Mouse (Mus musculus) brown adipose tissue, adult 24 weeks (tissue): ENCODE results near the gene Brdt. TPM values are rescaled to one million over a fixed set of nuclear protein-coding genes. Genes with fewer than 3 reads are reported as not detected.

Experiments used
- H3K27ac ChIP-seq: fragments of 200-500 bp; replicated peaks from 2 replicates; pipeline ENCODE4 v1.5.1; 2012; ENCODE audit warnings: low read depth, mild to moderate bottlenecking, low read length
- H3K4me1 ChIP-seq: fragments of 200-500 bp; 2 replicates; pipeline ENCODE4 v1.6.1; 2012; ENCODE audit warnings: low read length, mixed read lengths; ENCODE audit not compliant: control insufficient read depth, insufficient read depth, insufficient read length
- H3K4me3 ChIP-seq: fragments of 200-500 bp; 2 replicates; pipeline ENCODE4 v1.5.1; 2012; ENCODE audit warnings: low read depth, mild to moderate bottlenecking, low read length, moderate library complexity; ENCODE audit not compliant: insufficient read depth
- polyA plus RNA-seq: library from polyadenylated mRNA; stranded (reverse); fragments of >200 nt; gene quantifications from 2 replicates; pipeline ENCODE4 v1.2.4, GENCODE M21; 2012; ENCODE audit not compliant: missing spikeins, insufficient read depth, insufficient read length

The Brdt gene
- polyA plus RNA-seq: 2.4 and 3.6 TPM in 2 replicates

- no peaks in the 10 kb centered on the region for H3K4me1 ChIP-seq
- no peak within 1 kb of the TSS for H3K27ac ChIP-seq
- no peak within 1 kb of the TSS for H3K4me3 ChIP-seq
Measured at GRCm38 (mm10) chr5:107330916-107331421, at the start of gene Brdt. Gene Brdt, plus strand, starts transcription at chr5:107331159.

GRCm38 (mm10) chr5:107282561-107283307 is 48.2 kb upstream of the Brdt start:
- Histone ChIP-seq H3K4me3 (no peak overlapping the region), H3K4me1 (peaks cover 40% of the 10 kb centered on the region), H3K27ac (peak overlapping the region; percentile 11; the same call in 1 of the 2 replicates)

GRCm38 (mm10) chr5:107283935-107284524 is 46.9 kb upstream of the Brdt start:
- no peak overlapping the region for H3K4me3 ChIP-seq
- peak overlapping the region; percentile 35; the same call in 1 of the 2 replicates for H3K27ac ChIP-seq
- peaks cover 37% of the 10 kb centered on the region for H3K4me1 ChIP-seq

- Histone ChIP-seq H3K27ac (no peak overlapping the region; the same call in 1 of the 2 replicates), H3K4me3 (no peak overlapping the region), H3K4me1 (peaks cover 34% of the 10 kb centered on the region)
Measured at GRCm38 (mm10) chr5:107285563-107285962, 45.4 kb upstream of the Brdt start.

- Histone ChIP-seq H3K4me1 (peaks cover 23% of the 10 kb centered on the region), H3K27ac (peak overlapping the region; percentile 85), H3K4me3 (peak overlapping the region; percentile 98)
Measured at GRCm38 (mm10) chr5:107287254-107287907, 43.6 kb upstream of the Brdt start.

- H3K4me3 ChIP-seq: peak overlapping the region; percentile 98
- peak overlapping the region; percentile 85 for H3K27ac ChIP-seq
- H3K4me1 ChIP-seq: peaks cover 18% of the 10 kb centered on the region
Measured at GRCm38 (mm10) chr5:107287908-107288267, 43.1 kb upstream of the Brdt start.

GRCm38 (mm10) chr5:107288427-107289233 is 42.3 kb upstream of the Brdt start:
- peak overlapping the region; percentile 85 for H3K27ac ChIP-seq
- peak overlapping the region; percentile 98 for H3K4me3 ChIP-seq

GRCm38 (mm10) chr5:107289234-107289764 is 41.7 kb upstream of the Brdt start, which contains the start of gene Tgfbr3:
Gene Tgfbr3, minus strand, starts transcription at chr5:107289629.
- peaks cover 5% of the 10 kb centered on the region; the same call in 1 of the 2 replicates for H3K4me1 ChIP-seq
- H3K4me3 ChIP-seq: peak within 1 kb of the TSS; percentile 98
- peak within 1 kb of the TSS; percentile 85 for H3K27ac ChIP-seq

More at GRCm38 (mm10) chr5:107288427-107289233, 42.3 kb upstream of the Brdt start:
- H3K4me1 ChIP-seq: peaks cover 11% of the 10 kb centered on the region

GRCm38 (mm10) chr5:107289986-107290385 is 41.0 kb upstream of the Brdt start:
- H3K27ac ChIP-seq: no peak overlapping the region
- peaks cover 2% of the 10 kb centered on the region; the same call in 1 of the 2 replicates for H3K4me1 ChIP-seq
- H3K4me3 ChIP-seq: no peak overlapping the region

- no peak overlapping the region for H3K4me3 ChIP-seq
- no peak overlapping the region for H3K27ac ChIP-seq
- peaks cover 3% of the 10 kb centered on the region; the same call in 1 of the 2 replicates for H3K4me1 ChIP-seq
Measured at GRCm38 (mm10) chr5:107294041-107294440, 36.9 kb upstream of the Brdt start.

GRCm38 (mm10) chr5:107295061-107295816 is 35.7 kb upstream of the Brdt start:
- H3K27ac ChIP-seq: no peak overlapping the region
- peaks cover 3% of the 10 kb centered on the region; the same call in 1 of the 2 replicates for H3K4me1 ChIP-seq
- no peak overlapping the region for H3K4me3 ChIP-seq

GRCm38 (mm10) chr5:107295817-107296511 is 35.0 kb upstream of the Brdt start:
- H3K4me3 ChIP-seq: peak overlapping the region; percentile 32
- peaks cover 3% of the 10 kb centered on the region; the same call in 1 of the 2 replicates for H3K4me1 ChIP-seq
- H3K27ac ChIP-seq: no peak overlapping the region
